Mouse (Mus musculus) ovary, postnatal 14 days (tissue): ENCODE data around the gene Vwc2.

ENCODE experiments used
- DNase-seq: peaks from one replicate; pipeline ENCODE4 v3.0.0; 2022; ENCODE audit warnings: low spot score

The Vwc2 gene

GRCm38 (mm10) chr11:11242694-11243377 is 128.8 kb downstream of the Vwc2 start:
- no peak for DNase-seq

- no peak for DNase-seq
These were observed 143.3 kb downstream of the Vwc2 start for GRCm38 (mm10) chr11:11257348-11257747.

GRCm38 (mm10) chr11:11280128-11280527 is 166.1 kb downstream of the Vwc2 start:
- no peak for DNase-seq

GRCm38 (mm10) chr11:11283512-11283911 is 169.5 kb downstream of the Vwc2 start:
- no peak for DNase-seq
